Comparison of ENCODE assay signal across 8 mouse cellular contexts in the genomic region with DNA sequence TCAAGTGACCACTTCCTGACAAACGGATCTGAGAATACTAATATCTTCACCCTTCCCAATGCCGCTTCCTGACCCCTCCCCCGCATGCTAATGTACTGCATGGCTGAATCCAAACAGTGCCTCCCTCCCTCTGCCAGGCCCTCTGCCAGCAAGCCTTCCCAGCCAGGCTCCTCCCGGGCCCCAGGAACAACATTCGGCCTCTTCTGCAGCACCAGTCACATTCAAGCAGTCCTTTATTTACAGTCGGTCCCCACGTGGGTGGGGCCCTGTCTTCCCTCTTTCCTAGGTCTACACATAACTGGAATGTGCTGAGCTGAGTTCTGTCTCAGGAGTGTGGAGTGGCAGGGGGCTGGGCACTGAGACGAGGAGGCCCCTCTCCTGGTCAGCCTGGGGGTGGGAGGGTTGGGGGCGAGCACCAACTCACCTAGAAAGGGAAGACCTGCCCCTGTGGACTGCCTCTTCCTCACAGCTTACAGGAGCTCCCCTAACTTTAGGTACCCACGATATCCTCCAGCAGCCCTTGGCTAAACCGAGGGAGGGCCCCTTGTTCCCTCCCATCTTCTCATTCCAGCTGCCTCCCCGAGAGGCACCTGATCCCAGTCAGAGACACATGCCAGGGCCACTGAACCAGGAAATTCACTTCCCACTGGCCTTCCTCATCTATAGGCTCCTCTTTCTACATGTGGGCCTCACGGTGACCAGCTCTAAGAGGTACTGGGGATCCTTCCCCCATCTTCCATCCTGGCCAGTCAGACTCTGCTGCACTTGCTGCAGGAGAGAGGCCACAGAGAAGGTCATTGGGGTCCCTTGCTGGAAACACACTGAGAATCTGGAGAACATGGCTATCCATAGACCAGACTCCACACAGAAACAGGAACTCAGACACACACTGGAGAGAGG. TPM values are rescaled to one million over a fixed set of nuclear protein-coding genes. Genes with fewer than 3 reads are reported as not detected.
DNase-seq lines count a peak whose midpoint lies in the region; ATAC-seq and TF ChIP-seq lines count a peak whose summit lies in the region.

No protein-coding gene starts in this region.

- no peak overlapping the region for H3K4me3 ChIP-seq in kidney, adult 2 months (ENCODE audit: insufficient read depth, low read depth, low read length)
- peak overlapping the region; percentile 10; the same call in 1 of the 2 replicates for H3K4me3 ChIP-seq in limb, embryonic 13.5 days
- no peak overlapping the region for H3K4me3 ChIP-seq in midbrain, embryonic 14.5 days (replicated peaks; ENCODE audit: low read depth, low read length)

- DNase-seq in adrenal gland, postnatal 25 days, result peak; percentile 83
- peak; percentile 51 for DNase-seq in embryo, embryonic 10.5 days (ENCODE audit: low spot score)
- peak; percentile 70 for DNase-seq in heart, adult 8-10 months (ENCODE audit: low spot score)
- peak; percentile 96 for DNase-seq in kidney, adult 2 months
- DNase-seq in midbrain, embryonic 14.5 days, result peak; percentile 76
- DNase-seq in testis, postnatal 10 days (ENCODE audit: low spot score), result peak; percentile 88
- DNase-seq in T-cell, adult 2 months (ENCODE audit: low spot score), result no peak

- H3K4me1 ChIP-seq in kidney, adult 2 months (ENCODE audit: control insufficient read depth, insufficient read depth, low read length), result peaks cover 57% of the 10 kb centered on the region
- H3K4me1 ChIP-seq in limb, embryonic 13.5 days, result peaks cover 89% of the 10 kb centered on the region
- H3K4me1 ChIP-seq in midbrain, embryonic 14.5 days (ENCODE audit: control insufficient read depth, insufficient read depth, low read length), result peaks cover 49% of the 10 kb centered on the region

- no peaks in the 10 kb centered on the region for H3K9me3 ChIP-seq in limb, embryonic 13.5 days
- H3K9me3 ChIP-seq in midbrain, embryonic 14.5 days (ENCODE audit: control insufficient read depth, low read length), result no peaks in the 10 kb centered on the region

- no peaks in the 10 kb centered on the region for H3K36me3 ChIP-seq in kidney, adult 2 months (ENCODE audit: control insufficient read depth, insufficient read depth, low read length)
- H3K36me3 ChIP-seq in limb, embryonic 13.5 days, result peaks cover 48% of the 10 kb centered on the region
- no peaks in the 10 kb centered on the region for H3K36me3 ChIP-seq in midbrain, embryonic 14.5 days (ENCODE audit: control insufficient read depth, insufficient read depth, low read length)

- no peaks in the 10 kb centered on the region for H3K27me3 ChIP-seq in kidney, adult 2 months (replicated peaks; ENCODE audit: control insufficient read depth, insufficient read depth, low read length)
- no peaks in the 10 kb centered on the region for H3K27me3 ChIP-seq in limb, embryonic 13.5 days
- no peaks in the 10 kb centered on the region for H3K27me3 ChIP-seq in midbrain, embryonic 14.5 days (ENCODE audit: control insufficient read depth, insufficient read depth, low read length)

- H3K27ac ChIP-seq in kidney, adult 2 months (ENCODE audit: insufficient read depth, low read depth, low read length), result peak overlapping the region; percentile 59
- H3K27ac ChIP-seq in limb, embryonic 13.5 days, result peak overlapping the region; percentile 75; the same call in 1 of the 2 replicates
- peak overlapping the region; percentile 50 for H3K27ac ChIP-seq in midbrain, embryonic 14.5 days (replicated peaks; ENCODE audit: low read depth, low read length)

- TF ChIP-seq CTCF in kidney, adult 2 months (conservative IDR thresholded peaks at IDR 0.05; ENCODE audit: insufficient read depth, insufficient read length, low read depth, low read length), result no peak

- H3K9ac ChIP-seq in limb, embryonic 13.5 days, result 0 out of 2 replicates have a peak overlapping the region, but pooled peaks have one; percentile 35
- no peak overlapping the region for H3K9ac ChIP-seq in midbrain, embryonic 14.5 days (replicated peaks; ENCODE audit: low read length)

- TF ChIP-seq POLR2A in kidney, adult 2 months (IDR thresholded peaks at IDR 0.05; ENCODE audit: low read depth, low read length), result no peak

- WGBS in kidney, adult 2 months, result 9% methylated on average over 13 of the region's 13 CpGs
- 14% methylated on average over 13 of the region's 13 CpGs for WGBS in limb, embryonic 13.5 days
- 6% methylated on average over 13 of the region's 13 CpGs for WGBS in midbrain, embryonic 14.5 days

- peak; percentile 5; the same call in 1 of the 2 replicates for ATAC-seq in limb, embryonic 13.5 days (ENCODE audit: low FRiP score, low read depth)
- no peak for ATAC-seq in midbrain, embryonic 14.5 days (ENCODE audit: low FRiP score, low TSS enrichment)

- peak overlapping the region; percentile 89 for H3K4me2 ChIP-seq in limb, embryonic 13.5 days (replicated peaks)
- peak overlapping the region; percentile 85 for H3K4me2 ChIP-seq in midbrain, embryonic 14.5 days (ENCODE audit: low read length)

RNA-seq across cellular contexts. Expression of a gene that starts 15.2 kb away (rescaled TPM):
- 38.5 and 52.6 TPM in 2 replicates for total RNA-seq in adrenal gland, postnatal 25 days (2021)
- 10 to 100 TPM; 15.5 to 19.8 (median 17.2) TPM for total RNA-seq in heart, adult 8-10 months (2022)
- polyA plus RNA-seq in kidney, adult 2 months (2012; rRNA removed), result 7.1 and 8.0 TPM in 2 replicates
- 51.6 and 63.1 TPM in 2 replicates for polyA plus RNA-seq in limb, embryonic 13.5 days (2015; fragmentation: Nextera tagmentation; extraction: Ambion mirVana)
- polyA plus RNA-seq in midbrain, embryonic 14.5 days (2014; fragmentation: Nextera tagmentation; extraction: Ambion mirVana), result 50.0 and 56.0 TPM in 2 replicates
